Mouse (Mus musculus) T-helper 17 cell (primary cell): ENCODE data around the gene Slc10a7.

ENCODE experiments used
- in situ Hi-C, 2 experiments: fragments of 300-600 bp; cut with MboI, MseI; formaldehyde crosslinking; loops; 1 replicate in 1 of 2; 2 replicates in 1 of 2; pipeline ENCODE4 v1.15.1; 2025; ENCODE audit warnings: high pct_unique_total_duplicates in 2 of 2

Gene Slc10a7

GRCm38 (mm10) chr8:78622362-78622761 lies 113.2 kb downstream of the Slc10a7 start:
- in situ Hi-C loops = no loop called here

- in situ Hi-C loops = no loop called here
Observed at GRCm38 (mm10) chr8:78623972-78624371, 114.8 kb downstream of the Slc10a7 start.

GRCm38 (mm10) chr8:78624738-78625442 lies 115.7 kb downstream of the Slc10a7 start:
- in situ Hi-C loops = no loop called here

GRCm38 (mm10) chr8:78626632-78627031 lies 117.5 kb downstream of the Slc10a7 start:
- in situ Hi-C loops = no loop called here

- in situ Hi-C loops = no loop called here
Observed at GRCm38 (mm10) chr8:78627793-78628192, 118.6 kb downstream of the Slc10a7 start.

GRCm38 (mm10) chr8:78630414-78631164 lies 121.4 kb downstream of the Slc10a7 start:
- in situ Hi-C loops = no loop called here

- in situ Hi-C loops = no loop called here
Observed at GRCm38 (mm10) chr8:78633012-78633411, 123.9 kb downstream of the Slc10a7 start.

GRCm38 (mm10) chr8:78634018-78634417 lies 124.9 kb downstream of the Slc10a7 start:
- in situ Hi-C loops = no loop called here

GRCm38 (mm10) chr8:78634523-78635240 lies 125.5 kb downstream of the Slc10a7 start:
- in situ Hi-C loops = no loop called here

- in situ Hi-C loops = no loop called here
Observed at GRCm38 (mm10) chr8:78635241-78635771, 126.2 kb downstream of the Slc10a7 start.

- in situ Hi-C loops = no loop called here
Observed at GRCm38 (mm10) chr8:78641919-78642318, 132.8 kb downstream of the Slc10a7 start.

GRCm38 (mm10) chr8:78642376-78642775 lies 133.2 kb downstream of the Slc10a7 start:
- in situ Hi-C loops = no loop called here

- in situ Hi-C loops = no loop called here
Observed at GRCm38 (mm10) chr8:78647000-78647656, 138.0 kb downstream of the Slc10a7 start.

- in situ Hi-C loops = no loop called here
Observed at GRCm38 (mm10) chr8:78647846-78648245, 138.7 kb downstream of the Slc10a7 start.

GRCm38 (mm10) chr8:78648918-78649317 lies 139.8 kb downstream of the Slc10a7 start:
- in situ Hi-C loops = no loop called here

- in situ Hi-C loops = loop anchor here in 1 of 2 experiments (10.0 kb wide), 1 partner anchor 597 kb away; no protein-coding TSS in a partner anchor
Observed at GRCm38 (mm10) chr8:78651670-78652069, 142.5 kb downstream of the Slc10a7 start.

- in situ Hi-C loops = loop anchor here in 1 of 2 experiments (10.0 kb wide), 1 partner anchor 601 kb away; no protein-coding TSS in a partner anchor
Observed at GRCm38 (mm10) chr8:78655351-78656045, 146.4 kb downstream of the Slc10a7 start.

GRCm38 (mm10) chr8:78656700-78657370 lies 147.7 kb downstream of the Slc10a7 start:
- in situ Hi-C loops = loop anchor here in 1 of 2 experiments (10.0 kb wide), 1 partner anchor 602 kb away; no protein-coding TSS in a partner anchor

- in situ Hi-C loops = loop anchor here in 1 of 2 experiments (10.0 kb wide), 1 partner anchor 603 kb away; no protein-coding TSS in a partner anchor
Observed at GRCm38 (mm10) chr8:78658172-78658571, 149.0 kb downstream of the Slc10a7 start.
